Mouse (Mus musculus): ENCODE results near the gene Gm20388. TPM values are rescaled to one million over a fixed set of nuclear protein-coding genes. Genes with fewer than 3 reads are reported as not detected.

Gm20388 gene
- total and polyA plus RNA-seq, 3 experiments = 0.02 to 0.05 TPM; not detected in 1

GRCm38 (mm10) chr8:123476911-123477736 lies 3566.5 kb downstream of the Gm20388 start:
- Histone ChIP-seq H3K4me3 (ENCODE audit: low read depth, low read length) (peak overlapping the region; percentile 89), H3K4me1 (ENCODE audit: insufficient read depth, low read depth, low read length) (peaks cover 25% of the 10 kb centered on the region), H3K9me3 (replicated peaks) (no peaks in the 10 kb centered on the region), H3K27me3 (ENCODE audit: insufficient read depth, low read length) (no peaks in the 10 kb centered on the region), H3K36me3 (replicated peaks) (peaks cover 28% of the 10 kb centered on the region)
- ATAC-seq (ENCODE audit: extremely low read depth, insufficient number of reproducible peaks, low FRiP score, poor library complexity, severe bottlenecking) = 0 out of 2 replicates have a peak, but pooled peaks have one; percentile 41
- peak; percentile 29 for DNase-seq (ENCODE audit: low spot score)
- no peak for TF ChIP-seq CTCF (IDR thresholded peaks at IDR 0.05; ENCODE audit: low read depth, low read length)
- TF ChIP-seq GATA2 (IDR thresholded peaks at IDR 0.05; ENCODE audit: borderline replicate concordance, low read depth, low read length) = no peak
- TF ChIP-seq POLR2AphosphoS5 (IDR thresholded peaks at IDR 0.05; ENCODE audit: insufficient replicate concordance, low read depth, low read length) = no peak
- no peak for TF ChIP-seq GATA1 (IDR thresholded peaks at IDR 0.05; ENCODE audit: borderline replicate concordance, low read length)
- no peak for TF ChIP-seq TAL1 (conservative IDR thresholded peaks at IDR 0.05; ENCODE audit: low read depth, low read length)

GRCm38 (mm10) chr8:123477737-123478258 lies 3567.2 kb downstream of the Gm20388 start, which contains the start of gene Afg3l1:
Afg3l1 (plus strand) TSS chr8:123477903.
- Histone ChIP-seq H3K36me3 (replicated peaks) (peaks cover 35% of the 10 kb centered on the region), H3K9me3 (replicated peaks) (no peaks in the 10 kb centered on the region), H3K4me1 (ENCODE audit: insufficient read depth, low read depth, low read length) (peaks cover 25% of the 10 kb centered on the region), H3K4me3 (ENCODE audit: low read depth, low read length) (peak within 1 kb of the TSS; percentile 89), H3K27me3 (ENCODE audit: insufficient read depth, low read length) (no peaks in the 10 kb centered on the region)
- no peak for TF ChIP-seq TAL1 (conservative IDR thresholded peaks at IDR 0.05; ENCODE audit: low read depth, low read length)
- no peak for TF ChIP-seq CTCF (IDR thresholded peaks at IDR 0.05; ENCODE audit: low read depth, low read length)
- TF ChIP-seq GATA1 (IDR thresholded peaks at IDR 0.05; ENCODE audit: borderline replicate concordance, low read length) = no peak
- no peak for TF ChIP-seq GATA2 (IDR thresholded peaks at IDR 0.05; ENCODE audit: borderline replicate concordance, low read depth, low read length)
- no peak for TF ChIP-seq POLR2AphosphoS5 (IDR thresholded peaks at IDR 0.05; ENCODE audit: insufficient replicate concordance, low read depth, low read length)
- DNase-seq (ENCODE audit: low spot score) (peak; percentile 96), ATAC-seq (ENCODE audit: extremely low read depth, insufficient number of reproducible peaks, low FRiP score, poor library complexity, severe bottlenecking) (peak; percentile 62)

- Histone ChIP-seq H3K36me3 (replicated peaks) (peaks cover 44% of the 10 kb centered on the region), H3K9me3 (replicated peaks) (no peaks in the 10 kb centered on the region), H3K27me3 (ENCODE audit: insufficient read depth, low read length) (no peaks in the 10 kb centered on the region), H3K4me3 (ENCODE audit: low read depth, low read length) (peak overlapping the region; percentile 89), H3K4me1 (ENCODE audit: insufficient read depth, low read depth, low read length) (peaks cover 26% of the 10 kb centered on the region)
- ATAC-seq (ENCODE audit: extremely low read depth, insufficient number of reproducible peaks, low FRiP score, poor library complexity, severe bottlenecking) (no peak), DNase-seq (ENCODE audit: low spot score) (peak; percentile 32)
- TF ChIP-seq GATA1 (IDR thresholded peaks at IDR 0.05; ENCODE audit: borderline replicate concordance, low read length) = no peak
- no peak for TF ChIP-seq TAL1 (conservative IDR thresholded peaks at IDR 0.05; ENCODE audit: low read depth, low read length)
- no peak for TF ChIP-seq POLR2AphosphoS5 (IDR thresholded peaks at IDR 0.05; ENCODE audit: insufficient replicate concordance, low read depth, low read length)
- no peak for TF ChIP-seq CTCF (IDR thresholded peaks at IDR 0.05; ENCODE audit: low read depth, low read length)
Measured at GRCm38 (mm10) chr8:123478456-123479218, 3568.0 kb downstream of the Gm20388 start.

- no peaks in the 10 kb centered on the region for H3K27me3 ChIP-seq (ENCODE audit: insufficient read depth, low read length)
- no peak for TF ChIP-seq POLR2AphosphoS5 (IDR thresholded peaks at IDR 0.05; ENCODE audit: insufficient replicate concordance, low read depth, low read length)
- TF ChIP-seq GATA2 (IDR thresholded peaks at IDR 0.05; ENCODE audit: borderline replicate concordance, low read depth, low read length) = no peak
- TF ChIP-seq TAL1 (conservative IDR thresholded peaks at IDR 0.05; ENCODE audit: low read depth, low read length) = no peak
- no peak for TF ChIP-seq GATA1 (IDR thresholded peaks at IDR 0.05; ENCODE audit: borderline replicate concordance, low read length)
- no peak for TF ChIP-seq CTCF (IDR thresholded peaks at IDR 0.05; ENCODE audit: low read depth, low read length)
Measured at GRCm38 (mm10) chr8:123482627-123483026, 3572.0 kb downstream of the Gm20388 start.

GRCm38 (mm10) chr8:123491280-123492075 lies 3580.8 kb downstream of the Gm20388 start:
- TF ChIP-seq POLR2AphosphoS5 (IDR thresholded peaks at IDR 0.05; ENCODE audit: insufficient replicate concordance, low read depth, low read length) = no peak
- TF ChIP-seq GATA1 (IDR thresholded peaks at IDR 0.05; ENCODE audit: borderline replicate concordance, low read length) = no peak
- TF ChIP-seq CTCF (IDR thresholded peaks at IDR 0.05; ENCODE audit: low read depth, low read length) = no peak
- TF ChIP-seq GATA2 (IDR thresholded peaks at IDR 0.05; ENCODE audit: borderline replicate concordance, low read depth, low read length) = no peak
- TF ChIP-seq TAL1 (conservative IDR thresholded peaks at IDR 0.05; ENCODE audit: low read depth, low read length) = no peak
- H3K27me3 ChIP-seq (ENCODE audit: insufficient read depth, low read length) = no peaks in the 10 kb centered on the region
- H3K4me3 ChIP-seq (ENCODE audit: low read depth, low read length) = no peak overlapping the region
- H3K4me1 ChIP-seq (ENCODE audit: insufficient read depth, low read depth, low read length) = peaks cover 15% of the 10 kb centered on the region
- ATAC-seq (ENCODE audit: extremely low read depth, insufficient number of reproducible peaks, low FRiP score, poor library complexity, severe bottlenecking) = no peak
- peaks cover 97% of the 10 kb centered on the region for H3K36me3 ChIP-seq (replicated peaks)
- peak; percentile 0 for DNase-seq (ENCODE audit: low spot score)
- H3K9me3 ChIP-seq (replicated peaks) = no peaks in the 10 kb centered on the region

More at GRCm38 (mm10) chr8:123482627-123483026, 3572.0 kb downstream of the Gm20388 start:
- H3K36me3 ChIP-seq (replicated peaks) = peaks cover 84% of the 10 kb centered on the region
- peaks cover 24% of the 10 kb centered on the region for H3K4me1 ChIP-seq (ENCODE audit: insufficient read depth, low read depth, low read length)
- H3K9me3 ChIP-seq (replicated peaks) = no peaks in the 10 kb centered on the region
- ATAC-seq (ENCODE audit: extremely low read depth, insufficient number of reproducible peaks, low FRiP score, poor library complexity, severe bottlenecking) = no peak
- DNase-seq (ENCODE audit: low spot score) = peak; percentile 0
- H3K4me3 ChIP-seq (ENCODE audit: low read depth, low read length) = no peak overlapping the region

All from G1E (cell line).